Mouse (Mus musculus) heart, adult 2 months (tissue): Measurements from ENCODE around the gene Heatr4.

Source experiments
- CTCF ChIP-seq: fragments of 200-600 bp; IDR thresholded peaks from 2 replicates; pipeline ENCODE4 v1.8.1; 2022; ENCODE audit warnings: antibody characterized with exemption, mild to moderate bottlenecking, moderate library complexity
- EP300 ChIP-seq: fragments of 200-500 bp; IDR thresholded peaks from 2 replicates; pipeline ENCODE4 v1.6.1; 2011; ENCODE audit warnings: low read depth, low read length, control low read depth; ENCODE audit not compliant: insufficient read depth

DNA sequence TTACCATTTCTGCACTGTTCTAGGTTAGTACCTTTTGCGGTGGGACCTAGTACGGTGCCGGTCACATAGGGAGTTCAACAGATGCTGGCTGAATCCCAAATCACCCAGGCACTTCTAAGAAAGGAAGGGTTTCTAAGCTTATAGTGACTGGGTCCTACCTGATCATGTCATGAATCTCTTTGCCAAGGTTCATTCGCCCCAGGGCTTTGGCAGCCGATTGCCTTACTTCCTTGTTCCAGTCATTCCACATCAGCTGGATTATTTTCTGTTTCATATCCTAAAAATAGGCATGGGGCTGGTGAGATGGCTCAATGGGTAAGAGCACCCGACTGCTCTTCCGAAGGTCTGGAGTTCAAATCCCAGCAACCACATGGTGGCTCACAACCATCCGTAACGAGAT is 26.4 kb downstream of the Heatr4 start:
- TF ChIP-seq CTCF (no peak), EP300 (no peak)
